7 mouse cellular contexts compared by ENCODE assay signal in the genomic region with DNA sequence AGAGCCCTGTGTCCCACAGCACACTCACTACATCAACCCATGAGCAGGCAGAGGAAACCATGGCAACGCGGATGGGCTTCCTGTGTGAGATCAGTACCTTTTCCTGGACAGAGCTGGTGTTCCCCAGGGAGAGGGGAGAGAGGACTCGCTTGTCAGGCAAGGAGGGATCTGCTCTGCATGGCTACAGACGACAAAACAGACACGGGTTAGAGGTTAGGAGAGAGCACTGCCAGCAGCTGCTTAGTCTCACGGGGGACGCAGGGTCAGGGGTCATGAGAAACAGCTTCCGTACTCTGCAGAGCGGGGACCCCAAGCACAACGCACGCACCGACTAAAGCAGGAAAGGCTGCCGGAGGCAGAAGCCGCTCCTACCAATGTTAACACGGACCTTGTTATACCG.
A peak's percentile ranks its signal among the peaks of the same experiment; 100 is the strongest.
DNase-seq lines count a peak whose midpoint lies in the region; ATAC-seq lines count a peak whose summit lies in the region.

No protein-coding gene starts in this region.

- peaks cover 73% of the 10 kb centered on the region for H3K36me3 ChIP-seq in hindbrain, embryonic 14.5 days (replicated peaks; ENCODE audit: control insufficient read depth, insufficient read depth)
- H3K36me3 ChIP-seq in lung, embryonic 15.5 days = peaks cover 31% of the 10 kb centered on the region; the same call in 1 of the 2 replicates
- peaks cover 13% of the 10 kb centered on the region for H3K36me3 ChIP-seq in stomach, embryonic 16.5 days (ENCODE audit: control insufficient read depth, insufficient read depth, low read length)

- no peak overlapping the region for H3K9ac ChIP-seq in hindbrain, embryonic 14.5 days
- no peak overlapping the region for H3K9ac ChIP-seq in lung, embryonic 15.5 days
- peak overlapping the region; percentile 31 for H3K9ac ChIP-seq in stomach, embryonic 16.5 days (ENCODE audit: low read length)

- H3K27me3 ChIP-seq in hindbrain, embryonic 14.5 days (ENCODE audit: control insufficient read depth, insufficient read depth, low read length) = no peaks in the 10 kb centered on the region
- H3K27me3 ChIP-seq in lung, embryonic 15.5 days = no peaks in the 10 kb centered on the region
- no peaks in the 10 kb centered on the region for H3K27me3 ChIP-seq in stomach, embryonic 16.5 days (ENCODE audit: control insufficient read depth, insufficient read depth, low read length)

- no peaks in the 10 kb centered on the region for H3K9me3 ChIP-seq in hindbrain, embryonic 14.5 days (ENCODE audit: control insufficient read depth, low read length)
- H3K9me3 ChIP-seq in lung, embryonic 15.5 days = no peaks in the 10 kb centered on the region
- H3K9me3 ChIP-seq in stomach, embryonic 16.5 days (replicated peaks; ENCODE audit: control insufficient read depth, low read length) = no peaks in the 10 kb centered on the region

- H3K27ac ChIP-seq in brown adipose tissue, adult 24 weeks (replicated peaks; ENCODE audit: low read depth, low read length) = peak overlapping the region; percentile 68; the same call in 1 of the 2 replicates
- peak overlapping the region; percentile 23; the same call in 1 of the 2 replicates for H3K27ac ChIP-seq in hindbrain, embryonic 14.5 days
- no peak overlapping the region for H3K27ac ChIP-seq in lung, embryonic 15.5 days
- H3K27ac ChIP-seq in stomach, embryonic 16.5 days (ENCODE audit: low read length) = peak overlapping the region; percentile 5

- no peaks in the 10 kb centered on the region for H3K4me1 ChIP-seq in brown adipose tissue, adult 24 weeks (ENCODE audit: control insufficient read depth, insufficient read depth, insufficient read length, low read length)
- no peaks in the 10 kb centered on the region for H3K4me1 ChIP-seq in hindbrain, embryonic 14.5 days (replicated peaks; ENCODE audit: control insufficient read depth, insufficient read depth, low read length)
- peaks cover 10% of the 10 kb centered on the region for H3K4me1 ChIP-seq in lung, embryonic 15.5 days
- peaks cover 14% of the 10 kb centered on the region for H3K4me1 ChIP-seq in stomach, embryonic 16.5 days (ENCODE audit: control insufficient read depth, insufficient read depth, low read length)

- H3K4me3 ChIP-seq in brown adipose tissue, adult 24 weeks (ENCODE audit: insufficient read depth, low read depth, low read length) = no peak overlapping the region
- H3K4me3 ChIP-seq in hindbrain, embryonic 14.5 days (replicated peaks; ENCODE audit: low read length) = no peak overlapping the region
- H3K4me3 ChIP-seq in lung, embryonic 15.5 days = no peak overlapping the region
- no peak overlapping the region for H3K4me3 ChIP-seq in stomach, embryonic 16.5 days (replicated peaks; ENCODE audit: low read length)

- 50% methylated on average over 16 of the region's 16 CpGs for WGBS in hindbrain, embryonic 14.5 days
- 51% methylated on average over 16 of the region's 16 CpGs for WGBS in lung, embryonic 15.5 days
- WGBS in stomach, embryonic 16.5 days = 56% methylated on average over 16 of the region's 16 CpGs

- ATAC-seq in hindbrain, embryonic 14.5 days (ENCODE audit: low FRiP score) = 0 out of 2 replicates have a peak, but pooled peaks have one; percentile 34
- peak; percentile 43; the same call in 1 of the 2 replicates for ATAC-seq in lung, embryonic 15.5 days (ENCODE audit: borderline replicate concordance, extremely low read depth, low FRiP score, low TSS enrichment)
- no peak for ATAC-seq in stomach, embryonic 16.5 days (ENCODE audit: insufficient read depth, low FRiP score)
- ATAC-seq in megakaryocyte, adult 5-6 weeks (ENCODE audit: poor library complexity, severe bottlenecking) = no peak

- peak; percentile 26 for DNase-seq in gastrocnemius, adult 18-20 months (ENCODE audit: low spot score)
- peak; percentile 34 for DNase-seq in hindbrain, embryonic 14.5 days (ENCODE audit: low spot score)
- no peak for DNase-seq in cerebellum, adult 11-12 months

- H3K4me2 ChIP-seq in hindbrain, embryonic 14.5 days (replicated peaks) = no peak overlapping the region
- H3K4me2 ChIP-seq in lung, embryonic 15.5 days = no peak overlapping the region
- no peak overlapping the region for H3K4me2 ChIP-seq in stomach, embryonic 16.5 days (ENCODE audit: low read depth, low read length)

Comparison
In these comparisons a context has a peak if more than half of its experiments do, and no peak if none do; other contexts are left out.
1. ATAC-seq: peak in hindbrain, embryonic 14.5 days (single experiment) and lung, embryonic 15.5 days (single experiment); none in stomach, embryonic 16.5 days (single experiment) and megakaryocyte, adult 5-6 weeks (single experiment).